Mouse (Mus musculus) G1E (cell line): ENCODE results near the gene Tfpi. TPM values are rescaled to one million over a fixed set of nuclear protein-coding genes. Genes with fewer than 3 reads are reported as not detected.

ENCODE experiments used
- ATAC-seq: 2 replicates; pipeline ENCODE4 v1.8.0; 2016; ENCODE audit warnings: mild to moderate bottlenecking; ENCODE audit not compliant: insufficient number of reproducible peaks, poor library complexity, low FRiP score, severe bottlenecking; ENCODE audit errors: extremely low read depth
- DNase-seq: peaks from one replicate; pipeline ENCODE4 v3.0.0; 2012; ENCODE audit warnings: low spot score
- H3K27me3 ChIP-seq: 2 replicates; pipeline ENCODE4 v1.6.1; 2012; ENCODE audit warnings: mild to moderate bottlenecking, low read length, inconsistent platforms; ENCODE audit not compliant: insufficient read depth
- H3K36me3 ChIP-seq: replicated peaks from 2 replicates; pipeline ENCODE3; 2012; ENCODE audit warnings: mild to moderate bottlenecking, inconsistent platforms
- H3K4me1 ChIP-seq: 2 replicates; pipeline ENCODE4 v1.6.1; 2012; ENCODE audit warnings: low read depth, low read length, inconsistent platforms, mixed read lengths; ENCODE audit not compliant: insufficient read depth
- H3K4me3 ChIP-seq: 2 replicates; pipeline ENCODE4 v1.5.1; 2012; ENCODE audit warnings: low read depth, mild to moderate bottlenecking, inconsistent platforms, low read length, moderate library complexity, mixed read lengths
- H3K9me3 ChIP-seq: replicated peaks from 2 replicates; pipeline ENCODE4 v1.6.1; 2012; ENCODE audit warnings: inconsistent platforms
- CTCF ChIP-seq: IDR thresholded peaks from 2 replicates; pipeline ENCODE4 v1.5.1; 2012; ENCODE audit warnings: low read depth, low read length, inconsistent platforms, mixed read lengths
- GATA1 ChIP-seq: IDR thresholded peaks from 2 replicates; pipeline ENCODE4 v1.6.1; 2012; ENCODE audit warnings: borderline replicate concordance, low read length, inconsistent platforms, mixed read lengths
- GATA2 ChIP-seq: IDR thresholded peaks from 2 replicates; pipeline ENCODE4 v1.6.1; 2012; ENCODE audit warnings: low read depth, low read length, inconsistent platforms, borderline replicate concordance
- POLR2AphosphoS5 ChIP-seq: IDR thresholded peaks from 2 replicates; pipeline ENCODE4 v1.6.1; 2012; ENCODE audit warnings: low read depth, low read length, inconsistent platforms; ENCODE audit not compliant: insufficient replicate concordance
- TAL1 ChIP-seq: conservative IDR thresholded peaks from 2 replicates; pipeline ENCODE4 v1.6.1; 2012; ENCODE audit warnings: low read depth, low read length, inconsistent platforms, mixed read lengths
- polyA plus RNA-seq: library from polyadenylated mRNA; stranded (reverse); fragments of >175 nt; gene quantifications from 2 replicates; pipeline ENCODE4 v1.2.3, GENCODE M21; 2012
- total RNA-seq, 2 experiments: library from RNA; stranded (forward) in 1 of 2; stranded (reverse) in 1 of 2; fragments of 200-1000 nt in 1 of 2; fragments of >200 nt in 1 of 2; fragmentation: Nextera tagmentation in 1 of 2; gene quantifications; 2 replicates each; pipeline ENCODE4 v1.2.3; 2014 to 2017

Gene Tfpi
- total RNA-seq (2014; fragmentation: Nextera tagmentation), result 61.5 and 62.5 TPM in 2 replicates
- 37.1 and 41.4 TPM in 2 replicates for total RNA-seq (2017)
- polyA plus RNA-seq, result 1.2 TPM in 2 replicates

DNA sequence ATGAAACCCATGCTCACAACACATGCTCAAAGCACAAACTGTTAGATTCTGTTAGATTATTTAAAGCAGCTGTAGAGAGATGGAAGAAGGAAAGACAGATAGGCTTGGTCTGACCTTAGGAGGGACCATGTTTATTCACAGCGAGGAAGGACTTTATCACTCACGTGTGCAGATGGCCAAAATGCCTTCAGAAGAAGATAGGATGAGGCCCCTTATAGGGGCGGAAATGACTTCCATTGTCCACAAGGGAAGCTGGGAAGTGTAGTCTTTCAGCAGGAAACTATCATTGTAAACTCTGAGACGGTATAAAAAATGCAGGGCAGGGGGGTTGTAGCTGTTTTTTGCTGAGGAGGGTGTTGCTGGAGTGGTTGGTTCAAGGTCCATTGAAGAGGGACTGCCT is at the start of gene Tfpi:
Tfpi (minus strand) TSS at position 199 of the 400 bp plus-strand sequence.
- ATAC-seq (peak; percentile 85), DNase-seq (peak; percentile 20)
- peak within 1 kb of the TSS; percentile 66 for H3K4me3 ChIP-seq
- H3K9me3 ChIP-seq, result no peaks in the 10 kb centered on the region
- no peaks in the 10 kb centered on the region; the same call in 1 of the 2 replicates for H3K27me3 ChIP-seq
- peaks cover 33% of the 10 kb centered on the region for H3K4me1 ChIP-seq
- no peak for TF ChIP-seq TAL1
- TF ChIP-seq GATA1, result no peak
- TF ChIP-seq CTCF, result no peak
- TF ChIP-seq GATA2, result no peak
- TF ChIP-seq POLR2AphosphoS5, result no peak
- H3K36me3 ChIP-seq, result peaks cover 25% of the 10 kb centered on the region

DNA sequence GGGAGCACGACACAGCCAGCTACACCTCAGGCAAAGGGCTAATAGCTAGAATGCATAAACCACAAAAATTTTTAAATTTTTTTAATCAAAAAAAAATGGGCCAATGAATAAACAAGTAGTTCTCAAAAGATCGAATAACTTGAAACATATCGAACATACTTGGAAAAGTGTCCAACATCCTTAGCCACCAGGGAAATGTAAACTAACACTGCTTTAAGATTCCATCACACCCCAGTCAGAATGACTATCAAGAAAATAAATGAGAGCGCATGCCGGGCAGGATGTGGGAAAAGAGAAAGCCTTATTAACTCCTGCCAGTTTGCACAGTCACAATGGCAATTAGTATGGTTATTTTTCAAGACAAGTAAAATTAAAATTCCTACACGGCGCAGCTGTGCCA is 49.6 kb upstream of the Tfpi start:
- H3K4me1 ChIP-seq, result peaks cover 4% of the 10 kb centered on the region; the same call in 1 of the 2 replicates
- DNase-seq, result no peak

DNA sequence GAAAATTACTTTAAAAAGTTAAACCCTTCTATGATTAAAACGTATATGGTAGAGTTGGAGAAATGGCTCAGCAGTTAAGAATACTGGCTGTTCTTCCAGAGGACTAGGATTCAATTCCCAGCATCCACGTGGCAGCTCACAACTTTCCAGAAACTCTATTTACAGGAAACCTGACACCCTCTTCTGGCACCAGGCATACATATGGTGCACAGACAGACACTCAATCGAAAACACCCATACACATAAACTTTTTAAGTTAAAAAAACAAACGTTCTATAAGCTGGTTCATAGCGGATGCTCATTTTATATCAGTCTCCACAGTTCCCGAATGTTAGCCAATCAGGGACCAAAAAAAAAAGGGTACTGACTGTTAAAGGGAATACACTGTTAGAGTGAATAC is 49.2 kb upstream of the Tfpi start:
- DNase-seq, result no peak
- H3K36me3 ChIP-seq, result no peaks in the 10 kb centered on the region
- H3K9me3 ChIP-seq, result no peaks in the 10 kb centered on the region
- H3K4me3 ChIP-seq, result no peak overlapping the region
- peaks cover 4% of the 10 kb centered on the region; the same call in 1 of the 2 replicates for H3K4me1 ChIP-seq
- no peak for ATAC-seq
- H3K27me3 ChIP-seq, result peaks cover 10% of the 10 kb centered on the region; the same call in 1 of the 2 replicates
- no peak for TF ChIP-seq GATA1
- no peak for TF ChIP-seq GATA2
- no peak for TF ChIP-seq TAL1
- TF ChIP-seq CTCF, result no peak
- no peak for TF ChIP-seq POLR2AphosphoS5

More for the DNA sequence above, 49.6 kb upstream of the Tfpi start:
- no peak for ATAC-seq
- Histone ChIP-seq H3K27me3 (peaks cover 7% of the 10 kb centered on the region; the same call in 1 of the 2 replicates), H3K9me3 (no peaks in the 10 kb centered on the region), H3K36me3 (no peaks in the 10 kb centered on the region), H3K4me3 (no peak overlapping the region)
- TF ChIP-seq POLR2AphosphoS5, result no peak
- no peak for TF ChIP-seq GATA1
- TF ChIP-seq GATA2, result no peak
- TF ChIP-seq TAL1, result no peak

DNA sequence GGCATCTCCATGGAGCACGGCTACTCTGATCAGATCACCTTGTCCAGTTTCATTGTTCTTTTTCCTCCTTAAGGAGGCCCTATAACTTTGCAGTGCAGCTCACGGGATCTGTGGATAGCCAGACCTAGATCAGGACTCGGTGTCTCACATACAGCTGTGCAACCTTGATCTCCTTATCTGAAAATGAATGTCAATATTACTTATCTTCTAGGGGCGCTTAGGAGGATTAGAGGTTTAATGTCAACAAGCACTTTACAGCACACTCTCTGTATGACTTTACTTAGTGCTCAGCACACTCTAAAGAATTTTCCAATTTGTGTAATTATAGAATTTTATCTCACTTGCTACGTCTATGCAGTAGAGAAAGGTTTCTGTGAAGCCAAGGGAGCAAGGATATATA is 48.5 kb upstream of the Tfpi start:
- Histone ChIP-seq H3K9me3 (no peaks in the 10 kb centered on the region), H3K27me3 (peaks cover 10% of the 10 kb centered on the region; the same call in 1 of the 2 replicates), H3K36me3 (no peaks in the 10 kb centered on the region), H3K4me1 (peaks cover 4% of the 10 kb centered on the region; the same call in 1 of the 2 replicates), H3K4me3 (no peak overlapping the region)
- DNase-seq (no peak), ATAC-seq (no peak)
- TF ChIP-seq CTCF (no peak), POLR2AphosphoS5 (no peak), GATA2 (no peak), TAL1 (no peak)

DNA sequence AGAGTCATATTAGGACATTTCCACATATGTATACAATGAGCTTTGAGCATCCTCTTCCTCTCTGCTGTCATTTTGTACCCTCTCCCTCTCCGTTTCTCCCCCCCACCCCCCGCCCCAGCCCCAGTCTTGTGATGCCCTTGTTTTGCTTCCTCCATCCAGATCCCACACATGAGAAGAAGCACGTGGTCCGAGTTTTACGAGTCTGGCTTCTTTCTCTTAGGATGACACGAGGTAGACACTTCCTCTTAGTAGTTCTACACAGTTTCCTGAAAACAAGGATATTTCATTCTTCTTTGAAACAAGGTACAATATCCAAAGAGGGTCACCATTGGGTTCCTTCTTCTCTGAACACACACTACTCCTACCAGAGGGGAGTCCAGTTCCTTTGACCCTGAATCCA is 47.4 kb upstream of the Tfpi start:
- TF ChIP-seq GATA1, result no peak
- no peak for TF ChIP-seq CTCF
- no peak for TF ChIP-seq TAL1
- TF ChIP-seq POLR2AphosphoS5, result no peak
- TF ChIP-seq GATA2, result no peak
- Histone ChIP-seq H3K9me3 (no peaks in the 10 kb centered on the region), H3K36me3 (no peaks in the 10 kb centered on the region), H3K27me3 (peaks cover 13% of the 10 kb centered on the region), H3K4me1 (peaks cover 4% of the 10 kb centered on the region; the same call in 1 of the 2 replicates), H3K4me3 (no peak overlapping the region)
- DNase-seq (no peak), ATAC-seq (no peak)

DNA sequence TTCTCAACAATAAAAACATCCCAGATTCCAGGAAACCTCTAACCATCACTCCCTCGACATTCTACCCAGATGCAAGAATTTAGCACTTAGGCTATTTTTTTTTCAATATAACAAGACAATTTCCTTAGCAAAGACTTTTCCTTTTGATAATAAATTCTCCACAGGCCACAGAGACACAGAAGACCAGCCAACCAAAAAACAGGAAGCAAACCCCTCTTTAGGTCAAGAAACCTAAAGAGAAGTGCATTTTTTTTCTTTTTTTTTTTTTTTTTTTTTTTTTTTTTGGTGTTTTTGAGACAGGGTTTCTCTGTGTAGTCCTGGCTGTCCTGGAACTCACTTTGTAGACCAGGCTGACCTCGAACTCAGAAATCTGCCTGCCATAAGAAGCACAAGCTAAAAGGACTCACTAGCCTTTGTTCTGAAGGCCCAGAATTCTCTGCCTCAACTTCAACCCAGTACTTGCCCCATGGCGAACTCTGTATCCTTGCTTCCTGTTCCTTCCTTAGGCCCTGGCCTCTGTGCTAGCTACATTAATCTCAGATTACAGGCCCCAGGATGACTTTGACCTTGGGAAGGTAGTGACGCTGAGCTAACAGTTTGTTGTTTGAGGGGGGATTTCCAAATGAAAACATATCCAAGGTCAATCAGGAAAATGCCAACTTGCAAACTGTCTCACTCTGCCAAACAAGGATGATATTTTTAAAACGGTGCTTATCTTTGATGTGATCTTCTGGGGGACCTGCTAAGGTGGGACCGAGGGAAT is 46.7 kb upstream of the Tfpi start:
- no peak overlapping the region for H3K4me3 ChIP-seq

More for the DNA sequence above, 46.7 kb upstream of the Tfpi start:
- ATAC-seq (no peak), DNase-seq (no peak)
- peaks cover 13% of the 10 kb centered on the region for H3K27me3 ChIP-seq
- H3K9me3 ChIP-seq, result no peaks in the 10 kb centered on the region
- H3K36me3 ChIP-seq, result no peaks in the 10 kb centered on the region
- TF ChIP-seq GATA2 (no peak), CTCF (no peak), POLR2AphosphoS5 (no peak), GATA1 (no peak), TAL1 (no peak)
- H3K4me1 ChIP-seq, result peaks cover 4% of the 10 kb centered on the region; the same call in 1 of the 2 replicates
